Mouse (Mus musculus) intestine, postnatal 0 days (tissue): ENCODE results near the gene Abhd4. TPM values are rescaled to one million over a fixed set of nuclear protein-coding genes. Genes with fewer than 3 reads are reported as not detected.

Experiments used
- ATAC-seq: fragments of 200-750 bp; cut with Nextera tagmentation; 2 replicates; pipeline ENCODE4 v1.8.0; 2017; ENCODE audit warnings: mild to moderate bottlenecking, moderate TSS enrichment, moderate library complexity
- H3K27ac ChIP-seq: fragments of 300-500 bp; sonication (generic); 2 replicates; pipeline ENCODE4 v1.5.1; 2014; ENCODE audit warnings: mild to moderate bottlenecking, low read depth, low read length, moderate library complexity
- H3K27me3 ChIP-seq: fragments of 300-500 bp; sonication (generic); replicated peaks from 2 replicates; pipeline ENCODE4 v1.6.1; 2014; ENCODE audit warnings: low read length, mixed read lengths; ENCODE audit not compliant: control insufficient read depth, insufficient read depth
- H3K36me3 ChIP-seq: fragments of 300-500 bp; sonication (generic); 2 replicates; pipeline ENCODE4 v1.6.1; 2014; ENCODE audit warnings: mild to moderate bottlenecking, moderate library complexity; ENCODE audit not compliant: control insufficient read depth, insufficient read depth
- H3K4me1 ChIP-seq: fragments of 300-500 bp; sonication (generic); replicated peaks from 2 replicates; pipeline ENCODE4 v1.6.1; 2014; ENCODE audit warnings: antibody characterized with exemption, low read length, mixed read lengths; ENCODE audit not compliant: control insufficient read depth, insufficient read depth
- H3K4me2 ChIP-seq: fragments of 300-500 bp; sonication (generic); replicated peaks from 2 replicates; pipeline ENCODE4 v1.6.1; 2014; ENCODE audit warnings: low read depth, mild to moderate bottlenecking, moderate library complexity
- H3K4me3 ChIP-seq: fragments of 300-500 bp; sonication (generic); 2 replicates; pipeline ENCODE4 v1.5.1; 2014; ENCODE audit warnings: low read depth, low read length
- H3K9ac ChIP-seq: fragments of 300-500 bp; sonication (generic); 2 replicates; pipeline ENCODE4 v1.6.1; 2014; ENCODE audit warnings: mild to moderate bottlenecking, low read depth, low read length
- H3K9me3 ChIP-seq: fragments of 300-500 bp; sonication (generic); 2 replicates; pipeline ENCODE4 v1.6.1; 2016; ENCODE audit warnings: mixed run types; ENCODE audit not compliant: control insufficient read depth
- CTCF ChIP-seq: sonication (generic); IDR thresholded peaks from 2 replicates; pipeline ENCODE4 v1.5.1; 2016; ENCODE audit warnings: low read depth, mild to moderate bottlenecking, control low read depth, antibody characterized with exemption, moderate library complexity
- whole genome bisulfite sequencing: fragments of 180-500 bp; shearing (Covaris S2); extraction: QIAGEN DNeasy Blood & Tissue Kit; methylation state at CpG from one replicate; pipeline ENCODE4 v1.1.7; 2014; 5-methylcytosine and 5-hydroxymethylcytosine counted together
- polyA plus RNA-seq: library from polyadenylated mRNA; unstranded; fragments of >200 nt; fragmentation: Nextera tagmentation; extraction: Ambion mirVana; gene quantifications from 2 replicates; pipeline ENCODE4 v1.2.1, GENCODE M21; 2015

Gene Abhd4
- polyA plus RNA-seq, 1 experiment from 2014 or later, result 38.3 TPM

DNA sequence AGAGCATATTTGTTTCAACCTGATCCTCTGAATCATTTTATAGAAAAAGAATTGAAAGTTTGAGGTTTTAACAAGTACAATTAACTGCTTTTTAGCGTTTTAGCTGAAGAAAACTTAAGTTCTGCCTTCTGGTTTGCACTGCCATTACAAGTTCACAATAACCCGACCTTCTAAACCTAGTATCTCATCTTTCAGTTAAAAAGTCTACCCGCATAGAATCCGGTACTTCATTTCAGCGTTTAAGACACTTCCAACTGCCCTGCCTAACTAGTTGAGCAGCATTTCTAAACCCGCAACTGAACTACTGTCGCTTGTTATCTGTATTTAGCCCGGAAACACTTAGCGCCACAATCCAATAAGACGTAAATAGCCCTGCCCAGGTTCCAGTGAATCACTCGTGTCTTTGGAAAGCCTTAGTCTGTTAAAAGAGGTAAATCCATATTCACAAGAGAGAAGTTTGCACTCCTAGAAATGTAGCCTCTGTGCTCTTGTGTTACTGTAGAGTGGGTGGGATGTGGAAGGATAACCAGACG, 748 bp downstream of the Abhd4 start:
- ATAC-seq, result no peak
- Histone ChIP-seq H3K36me3 (no peaks in the 10 kb centered on the region), H3K4me2 (peak overlapping the region; percentile 69), H3K4me3 (peak overlapping the region; percentile 81), H3K4me1 (peaks cover 3% of the 10 kb centered on the region; the same call in 1 of the 2 replicates), H3K9ac (0 out of 2 replicates have a peak overlapping the region, but pooled peaks have one; percentile 45), H3K9me3 (no peaks in the 10 kb centered on the region), H3K27ac (peak overlapping the region; percentile 94), H3K27me3 (no peaks in the 10 kb centered on the region)
- WGBS, result 38% methylated on average over 12 of the region's 12 CpGs
- TF ChIP-seq CTCF, result no peak

GRCm38 (mm10) chr14:54258131-54258670, 4.2 kb downstream of the Abhd4 start:
- H3K9ac ChIP-seq, result no peak overlapping the region
- peak overlapping the region; percentile 66 for H3K4me3 ChIP-seq
- no peaks in the 10 kb centered on the region for H3K4me1 ChIP-seq
- no peak for TF ChIP-seq CTCF
- H3K9me3 ChIP-seq, result no peaks in the 10 kb centered on the region
- WGBS, result 49% methylated on average over 7 of the region's 7 CpGs
- no peak overlapping the region for H3K27ac ChIP-seq
- peaks cover 9% of the 10 kb centered on the region for H3K36me3 ChIP-seq
- no peak for ATAC-seq
- peak overlapping the region; percentile 83 for H3K4me2 ChIP-seq
- no peaks in the 10 kb centered on the region for H3K27me3 ChIP-seq

GRCm38 (mm10) chr14:54259003-54259721, 5.2 kb downstream of the Abhd4 start:
- peak overlapping the region; percentile 71 for H3K27ac ChIP-seq
- H3K4me2 ChIP-seq, result peak overlapping the region; percentile 83
- peaks cover 16% of the 10 kb centered on the region for H3K36me3 ChIP-seq
- no peaks in the 10 kb centered on the region for H3K27me3 ChIP-seq
- under 1% methylated on average over 35 of the region's 35 CpGs for WGBS
- peak; percentile 85 for ATAC-seq
- H3K4me1 ChIP-seq, result no peaks in the 10 kb centered on the region
- TF ChIP-seq CTCF, result no peak
- H3K4me3 ChIP-seq, result peak overlapping the region; percentile 66
- H3K9ac ChIP-seq, result peak overlapping the region; percentile 53; the same call in 1 of the 2 replicates
- H3K9me3 ChIP-seq, result no peaks in the 10 kb centered on the region

- Histone ChIP-seq H3K4me3 (peak overlapping the region; percentile 66), H3K36me3 (peaks cover 20% of the 10 kb centered on the region), H3K27ac (no peak overlapping the region), H3K9me3 (no peaks in the 10 kb centered on the region), H3K4me1 (no peaks in the 10 kb centered on the region), H3K9ac (peak overlapping the region; percentile 53; the same call in 1 of the 2 replicates), H3K4me2 (peak overlapping the region; percentile 83), H3K27me3 (no peaks in the 10 kb centered on the region)
- TF ChIP-seq CTCF, result no peak
- no peak for ATAC-seq
- WGBS, result 15% methylated on average over 8 of the region's 8 CpGs
These were observed 5.7 kb downstream of the Abhd4 start for GRCm38 (mm10) chr14:54259722-54260085.

- no peak overlapping the region for H3K9ac ChIP-seq
- no peak overlapping the region for H3K4me3 ChIP-seq
- no peaks in the 10 kb centered on the region for H3K4me1 ChIP-seq
- no peak overlapping the region for H3K27ac ChIP-seq
- no peak for TF ChIP-seq CTCF
- H3K36me3 ChIP-seq, result peaks cover 25% of the 10 kb centered on the region
- H3K27me3 ChIP-seq, result no peaks in the 10 kb centered on the region
- no peak for ATAC-seq
- H3K4me2 ChIP-seq, result peak overlapping the region; percentile 83
- WGBS, result 68% methylated on average over 2 of the region's 2 CpGs
- no peaks in the 10 kb centered on the region for H3K9me3 ChIP-seq
These were observed 6.2 kb downstream of the Abhd4 start for GRCm38 (mm10) chr14:54260196-54260595.

- Histone ChIP-seq H3K4me2 (no peak overlapping the region), H3K9me3 (no peaks in the 10 kb centered on the region), H3K27ac (no peak overlapping the region), H3K4me1 (no peaks in the 10 kb centered on the region), H3K27me3 (no peaks in the 10 kb centered on the region), H3K9ac (no peak overlapping the region), H3K4me3 (no peak overlapping the region), H3K36me3 (peaks cover 34% of the 10 kb centered on the region)
- no peak for TF ChIP-seq CTCF
- WGBS, result 89% methylated on average over 2 of the region's 2 CpGs
- ATAC-seq, result no peak
These were observed 7.4 kb downstream of the Abhd4 start for GRCm38 (mm10) chr14:54261386-54261785.
